Mouse (Mus musculus): ENCODE results near the gene Rpl37. TPM values are rescaled to one million over a fixed set of nuclear protein-coding genes. Genes with fewer than 3 reads are reported as not detected.

Gene Rpl37
- 1,000 to 10,000 TPM; 1,008 to 1,068 TPM for total RNA-seq (2023)

GRCm38 (mm10) chr15:5116270-5117030 is at the start of gene Rpl37:
Rpl37 (plus strand) TSS chr15:5116645.

GRCm38 (mm10) chr15:5107686-5108654 is 8.5 kb upstream of the Rpl37 start, which contains the start of gene Card6:
Card6 (minus strand) TSS chr15:5108539.

GRCm38 (mm10) chr15:5143361-5144020 is 27.0 kb downstream of the Rpl37 start, which contains the start of gene Prkaa1:
Prkaa1 (plus strand) TSS chr15:5143861.

Other genes with a start within 250 kb of the Rpl37 start
- not detected for gene Mroh2b, start 217.9 kb upstream of the Rpl37 start, total RNA-seq (2023)
- gene C7, start 52.9 kb upstream of the Rpl37 start, total RNA-seq (2023): not detected
- gene Card6, start 8.1 kb upstream of the Rpl37 start, total RNA-seq (2023): 10 to 100 TPM; 77.3 to 77.4 TPM
- gene Prkaa1, start 27.2 kb downstream of the Rpl37 start, total RNA-seq (2023): 10 to 100 TPM; 25.5 to 27.1 TPM
- gene Ttc33, start 68.9 kb downstream of the Rpl37 start, total RNA-seq (2023): 10 to 100 TPM; 25.8 to 31.6 TPM
- 10 to 100 TPM; 38.2 to 43.6 TPM for gene Ptger4, start 127.5 kb downstream of the Rpl37 start, total RNA-seq (2023)

All from T-cell, adult 66 days (primary cell).